Comparison of ENCODE assay signal across 8 mouse cellular contexts in genomic region chr3:86788711-86789110, GRCm38 (mm10).
A peak's percentile ranks its signal among the peaks of the same experiment; 100 is the strongest.
DNase-seq lines count a peak whose midpoint lies in the region; ATAC-seq and TF ChIP-seq lines count a peak whose summit lies in the region.

No protein-coding gene starts in this region.

- intact Hi-C loops in gastrocnemius, adult 2 months (cut with DNase I) = loop anchor here (1.0 kb wide), 1 partner anchor 25 kb away; no protein-coding TSS in a partner anchor

- H3K27me3 ChIP-seq in cerebellum, adult 2 months (ENCODE audit: control insufficient read depth, insufficient read depth, low read length) = no peaks in the 10 kb centered on the region
- H3K27me3 ChIP-seq in kidney, postnatal 0 days (ENCODE audit: insufficient read depth, low read length) = no peaks in the 10 kb centered on the region

- peaks cover 0 to 3% of the 10 kb centered on the region in 2 experiments; a peak in 1 of 4 replicates for H3K4me1 ChIP-seq in ES-E14 (ENCODE audit: control insufficient read depth in 2 of 2, insufficient read depth in 2 of 2, low read length in 2 of 2, poor library complexity in 1 of 2)
- H3K4me1 ChIP-seq in cerebellum, adult 2 months (ENCODE audit: control insufficient read depth, insufficient read depth, low read length) = peaks cover 41% of the 10 kb centered on the region
- no peaks in the 10 kb centered on the region for H3K4me1 ChIP-seq in kidney, postnatal 0 days (replicated peaks; ENCODE audit: insufficient read depth, low read length)

- TF ChIP-seq CTCF in gastrocnemius, adult 2 months (IDR thresholded peaks at IDR 0.05) = peak; percentile 71
- TF ChIP-seq CTCF in cerebellum, adult 2 months (IDR thresholded peaks at IDR 0.05; ENCODE audit: borderline replicate concordance, insufficient read depth, low read depth, low read length) = peak; percentile 52; the same call in 1 of the 2 replicates
- peak; percentile 77 for TF ChIP-seq CTCF in kidney, postnatal 0 days (IDR thresholded peaks at IDR 0.05; ENCODE audit: low read depth)

- H3K27ac ChIP-seq in gastrocnemius, adult 2 months = no peak overlapping the region
- H3K27ac ChIP-seq in ES-E14 (ENCODE audit: insufficient read depth, low read depth, low read length, poor library complexity, severe bottlenecking) = no peak overlapping the region
- no peak overlapping the region for H3K27ac ChIP-seq in cerebellum, adult 2 months (ENCODE audit: insufficient read depth, low read length)
- H3K27ac ChIP-seq in kidney, postnatal 0 days = no peak overlapping the region

- no peak overlapping the region for H3K9ac ChIP-seq in ES-E14 (ENCODE audit: insufficient read depth, low read depth, low read length, poor library complexity, severe bottlenecking)
- H3K9ac ChIP-seq in kidney, postnatal 0 days (ENCODE audit: low read depth, low read length) = no peak overlapping the region

- in situ Hi-C loops in ES-E14 (cut with MboI; ENCODE audit: low sequenced_read_pairs in 2 of 2, unreplicated experiment in 2 of 2) = no loop called here

- peak; percentile 49 for DNase-seq in gastrocnemius, adult 2 months
- no peak for DNase-seq in gastrocnemius, adult 8-10 months (ENCODE audit: low spot score in 2 of 2)
- peak; percentile 80 for DNase-seq in ES-E14 (ENCODE audit: low read depth, low spot score)
- DNase-seq in cerebellum, adult 2 months = peak; percentile 59 to 71
- DNase-seq in frontal cortex, postnatal 36 days (ENCODE audit: low spot score in 2 of 2) = peak; percentile 61 to 83
- peak; percentile 91 for DNase-seq in kidney, postnatal 0 days (ENCODE audit: low spot score)
- DNase-seq in lung, postnatal 10 days = peak; percentile 88
- DNase-seq in right cerebral cortex, postnatal 4 days = peak; percentile 73

- H3K9me3 ChIP-seq in ES-E14 (ENCODE audit: control insufficient read depth, insufficient read depth, low read depth, low read length) = no peaks in the 10 kb centered on the region
- H3K9me3 ChIP-seq in kidney, postnatal 0 days (replicated peaks; ENCODE audit: low read length) = no peaks in the 10 kb centered on the region

- 58% methylated on average over 6 of the region's 6 CpGs for WGBS in cerebellum, adult 2 months
- WGBS in kidney, postnatal 0 days = 34% methylated on average over 6 of the region's 6 CpGs

- no peak for TF ChIP-seq POLR2A in cerebellum, adult 2 months (IDR thresholded peaks at IDR 0.05; ENCODE audit: borderline replicate concordance, insufficient read depth, low read length)

- ATAC-seq in kidney, postnatal 0 days (replicated peaks; ENCODE audit: low FRiP score, low read depth) = no peak

- H3K4me3 ChIP-seq in gastrocnemius, adult 2 months = no peak overlapping the region
- no peak overlapping the region for H3K4me3 ChIP-seq in ES-E14 (ENCODE audit: insufficient read depth in 1 of 2, low read depth in 1 of 2, low read length in 2 of 2, poor library complexity in 1 of 2, severe bottlenecking in 1 of 2)
- H3K4me3 ChIP-seq in cerebellum, adult 2 months (replicated peaks; ENCODE audit: insufficient read depth, low read depth, low read length) = no peak overlapping the region
- no peak overlapping the region for H3K4me3 ChIP-seq in kidney, postnatal 0 days (replicated peaks; ENCODE audit: low read depth, low read length)

- H3K4me2 ChIP-seq in kidney, postnatal 0 days (ENCODE audit: low read length) = no peak overlapping the region

- H3K36me3 ChIP-seq in ES-E14 (ENCODE audit: control insufficient read depth, insufficient read depth, low read length, poor library complexity, severe bottlenecking) = peaks cover 4% of the 10 kb centered on the region; the same call in 1 of the 2 replicates
- no peaks in the 10 kb centered on the region for H3K36me3 ChIP-seq in kidney, postnatal 0 days (ENCODE audit: insufficient read depth, low read length)

TF ChIP-seq in ES-E14, 5 proteins besides CTCF, POLR2A, EP300 and RAD21:
- peak; percentile 29; the same call in 1 of the 2 replicates for TF ChIP-seq ZC3H11A (IDR thresholded peaks at IDR 0.05; ENCODE audit: borderline replicate concordance, low read depth, low read length)
- TF ChIP-seq MAFK (IDR thresholded peaks at IDR 0.05; ENCODE audit: insufficient read depth, low read depth, low read length) = no peak
- TF ChIP-seq ZNF384 (IDR thresholded peaks at IDR 0.05; ENCODE audit: low read depth, low read length) = peak; percentile 92
TF ChIP-seq in ES-E14: peak in this region for 2.

Comparison
In these comparisons a context has a peak if more than half of its experiments do, and no peak if none do; other contexts are left out.
1. DNase-seq: peak in gastrocnemius, adult 2 months (single experiment), ES-E14 (single experiment), cerebellum, adult 2 months (2 of 2), frontal cortex, postnatal 36 days (2 of 2), kidney, postnatal 0 days (single experiment), lung, postnatal 10 days (single experiment) and right cerebral cortex, postnatal 4 days (single experiment); none in gastrocnemius, adult 8-10 months (0 of 2).
2. Peak in every context shown above with its lines, with median percentiles within 50 percentile points of each other: CTCF ChIP-seq.